Comparison of ENCODE assay signal across 16 mouse cellular contexts in genomic region chr1:34812407-34813247, GRCm38 (mm10). TPM values are rescaled to one million over a fixed set of nuclear protein-coding genes. Genes with fewer than 3 reads are reported as not detected.
A peak's percentile ranks its signal among the peaks of the same experiment; 100 is the strongest.
DNase-seq lines count a peak whose midpoint lies in the region; ATAC-seq and TF ChIP-seq lines count a peak whose summit lies in the region.
"Had no signal": no experiment of that assay in that cellular context is flagged by ENCODE, and none has a peak within 500 bp of the region (broad histone marks: within the 10 kb centered on the region; RNA-seq: fewer than 3 reads in every experiment).

No protein-coding gene starts in this region.

- no peaks in the 10 kb centered on the region for H3K4me1 ChIP-seq in neural tube, embryonic 13.5 days (replicated peaks)
- H3K4me1 ChIP-seq in neural tube, embryonic 15.5 days = 0 out of 2 replicates have a peak, but pooled peaks cover 6% of the 10 kb centered on the region
- no peaks in the 10 kb centered on the region for H3K4me1 ChIP-seq in stomach, postnatal 0 days (replicated peaks; ENCODE audit: control insufficient read depth, insufficient read depth)
- H3K4me1 ChIP-seq: liver, embryonic 15.5 days had no signal

- no peaks in the 10 kb centered on the region for H3K27me3 ChIP-seq in neural tube, embryonic 13.5 days
- H3K27me3 ChIP-seq in neural tube, embryonic 15.5 days (replicated peaks) = no peaks in the 10 kb centered on the region
- H3K27me3 ChIP-seq in stomach, postnatal 0 days (ENCODE audit: control insufficient read depth, insufficient read depth, low read length) = no peaks in the 10 kb centered on the region
- H3K27me3 ChIP-seq: forebrain, embryonic 13.5 days; liver, embryonic 15.5 days; megakaryocyte, embryonic 14.5 days had no signal

- 91% methylated on average over 13 of the region's 13 CpGs for WGBS in neural tube, embryonic 13.5 days
- 91% methylated on average over 13 of the region's 13 CpGs for WGBS in neural tube, embryonic 15.5 days
- WGBS in stomach, postnatal 0 days = 89% methylated on average over 13 of the region's 13 CpGs

- TF ChIP-seq EP300 in stomach, postnatal 0 days (optimal IDR thresholded peaks at IDR 0.05) = no peak

- ATAC-seq in neural tube, embryonic 13.5 days (ENCODE audit: low read depth) = no peak
- no peak for ATAC-seq in neural tube, embryonic 15.5 days (ENCODE audit: low FRiP score)
- no peak for ATAC-seq in stomach, postnatal 0 days (ENCODE audit: low FRiP score, low TSS enrichment)
- no peak for ATAC-seq in cerebellum, adult (ENCODE audit: insufficient number of reproducible peaks, low FRiP score, low TSS enrichment)

- H3K4me3 ChIP-seq in layer of hippocampus, adult 2 months = no peak overlapping the region
- no peak overlapping the region for H3K4me3 ChIP-seq in neural tube, embryonic 13.5 days
- H3K4me3 ChIP-seq in neural tube, embryonic 15.5 days (replicated peaks) = no peak overlapping the region
- H3K4me3 ChIP-seq in stomach, postnatal 0 days (ENCODE audit: low read depth, low read length) = no peak overlapping the region
- H3K4me3 ChIP-seq: forebrain, embryonic 13.5 days; liver, embryonic 15.5 days; megakaryocyte, embryonic 14.5 days had no signal

- TF ChIP-seq CTCF in layer of hippocampus, adult 2 months (conservative IDR thresholded peaks at IDR 0.05) = peak; percentile 46
- TF ChIP-seq CTCF in stomach, postnatal 0 days (IDR thresholded peaks at IDR 0.05; ENCODE audit: low read depth) = peak; percentile 51

- H3K9ac ChIP-seq in neural tube, embryonic 13.5 days = no peak overlapping the region
- H3K9ac ChIP-seq in neural tube, embryonic 15.5 days (replicated peaks) = no peak overlapping the region
- H3K9ac ChIP-seq in stomach, postnatal 0 days (ENCODE audit: low read length) = no peak overlapping the region
- H3K9ac ChIP-seq: forebrain, embryonic 13.5 days; liver, embryonic 15.5 days had no signal

- H3K27ac ChIP-seq in layer of hippocampus, adult 2 months = peak overlapping the region; percentile 75
- H3K27ac ChIP-seq in neural tube, embryonic 13.5 days (replicated peaks) = peak overlapping the region; percentile 42; the same call in 1 of the 2 replicates
- H3K27ac ChIP-seq in neural tube, embryonic 15.5 days (replicated peaks) = no peak overlapping the region
- H3K27ac ChIP-seq in stomach, postnatal 0 days (replicated peaks) = no peak overlapping the region
- H3K27ac ChIP-seq: forebrain, embryonic 13.5 days; liver, embryonic 15.5 days had no signal

- peaks cover 100% of the 10 kb centered on the region for H3K36me3 ChIP-seq in neural tube, embryonic 13.5 days
- peaks cover 89% of the 10 kb centered on the region for H3K36me3 ChIP-seq in neural tube, embryonic 15.5 days
- peaks cover 27% of the 10 kb centered on the region for H3K36me3 ChIP-seq in stomach, postnatal 0 days (ENCODE audit: control insufficient read depth, insufficient read depth, low read length)

- H3K9me3 ChIP-seq in neural tube, embryonic 13.5 days = no peaks in the 10 kb centered on the region
- no peaks in the 10 kb centered on the region for H3K9me3 ChIP-seq in neural tube, embryonic 15.5 days (replicated peaks)
- H3K9me3 ChIP-seq in stomach, postnatal 0 days (ENCODE audit: control insufficient read depth, low read length) = no peaks in the 10 kb centered on the region
- H3K9me3 ChIP-seq: forebrain, embryonic 13.5 days; G1E; liver, embryonic 15.5 days; megakaryocyte, embryonic 14.5 days had no signal

- H3K4me2 ChIP-seq in neural tube, embryonic 13.5 days = no peak overlapping the region
- no peak overlapping the region for H3K4me2 ChIP-seq in neural tube, embryonic 15.5 days
- H3K4me2 ChIP-seq in stomach, postnatal 0 days (replicated peaks; ENCODE audit: low read depth) = no peak overlapping the region
- H3K4me2 ChIP-seq: forebrain, embryonic 13.5 days; liver, embryonic 15.5 days had no signal

- peak; percentile 20 for DNase-seq in cerebellum, adult 9-10 months
- DNase-seq in cerebellum, adult 18-20 months = no peak
- no peak for DNase-seq in layer of hippocampus, adult 2 months (ENCODE audit: low spot score in 2 of 2)
- no peak for DNase-seq in layer of hippocampus, adult 18-20 months (ENCODE audit: low spot score in 2 of 2)
- DNase-seq in stomach, postnatal 0 days (ENCODE audit: low spot score) = no peak
- DNase-seq: adrenal gland, postnatal 10 days; heart, postnatal 14 days; kidney, postnatal 25 days; retina, postnatal 1 day had no signal

RNA-seq across cellular contexts. Expression of gene Fam168b, which starts 30.2 kb away (rescaled TPM):
- total RNA-seq in layer of hippocampus, adult 2 months (2021) = 100 to 1,000 TPM; 223 to 226 TPM
- total RNA-seq in layer of hippocampus, adult 18-20 months (2021) = 100 to 1,000 TPM; 227 to 236 TPM
- 127 and 131 TPM in 2 replicates for polyA plus RNA-seq in neural tube, embryonic 13.5 days (2015; fragmentation: Nextera tagmentation; extraction: Ambion mirVana)
- 107 and 119 TPM in 2 replicates for polyA plus RNA-seq in neural tube, embryonic 15.5 days (2015; fragmentation: Nextera tagmentation; extraction: Ambion mirVana)
- 21.4 and 24.7 TPM in 2 replicates for polyA plus RNA-seq in stomach, postnatal 0 days (2015; fragmentation: Nextera tagmentation; extraction: Ambion mirVana)

RNA-seq across cellular contexts. Expression of gene Plekhb2, which starts 37.1 kb away (rescaled TPM):
- total RNA-seq in layer of hippocampus, adult 2 months (2021) = 100 to 1,000 TPM; 189 to 208 TPM
- 100 to 1,000 TPM; 214 to 227 TPM for total RNA-seq in layer of hippocampus, adult 18-20 months (2021)
- polyA plus RNA-seq in neural tube, embryonic 13.5 days (2015; fragmentation: Nextera tagmentation; extraction: Ambion mirVana) = 74.2 and 86.4 TPM in 2 replicates
- polyA plus RNA-seq in neural tube, embryonic 15.5 days (2015; fragmentation: Nextera tagmentation; extraction: Ambion mirVana) = 81.7 and 84.0 TPM in 2 replicates
- polyA plus RNA-seq in stomach, postnatal 0 days (2015; fragmentation: Nextera tagmentation; extraction: Ambion mirVana) = 103 and 105 TPM in 2 replicates

Comparison
In these comparisons a context has a peak if more than half of its experiments do, and no peak if none do; other contexts are left out.
1. H3K27ac ChIP-seq: peak in layer of hippocampus, adult 2 months (single experiment) and neural tube, embryonic 13.5 days (single experiment); none in neural tube, embryonic 15.5 days (single experiment) and stomach, postnatal 0 days (single experiment).